Mouse (Mus musculus): ENCODE results near the gene Ppif. TPM values are rescaled to one million over a fixed set of nuclear protein-coding genes. Genes with fewer than 3 reads are reported as not detected.

The Ppif gene
- total RNA-seq (2023): 27.7 TPM

DNA sequence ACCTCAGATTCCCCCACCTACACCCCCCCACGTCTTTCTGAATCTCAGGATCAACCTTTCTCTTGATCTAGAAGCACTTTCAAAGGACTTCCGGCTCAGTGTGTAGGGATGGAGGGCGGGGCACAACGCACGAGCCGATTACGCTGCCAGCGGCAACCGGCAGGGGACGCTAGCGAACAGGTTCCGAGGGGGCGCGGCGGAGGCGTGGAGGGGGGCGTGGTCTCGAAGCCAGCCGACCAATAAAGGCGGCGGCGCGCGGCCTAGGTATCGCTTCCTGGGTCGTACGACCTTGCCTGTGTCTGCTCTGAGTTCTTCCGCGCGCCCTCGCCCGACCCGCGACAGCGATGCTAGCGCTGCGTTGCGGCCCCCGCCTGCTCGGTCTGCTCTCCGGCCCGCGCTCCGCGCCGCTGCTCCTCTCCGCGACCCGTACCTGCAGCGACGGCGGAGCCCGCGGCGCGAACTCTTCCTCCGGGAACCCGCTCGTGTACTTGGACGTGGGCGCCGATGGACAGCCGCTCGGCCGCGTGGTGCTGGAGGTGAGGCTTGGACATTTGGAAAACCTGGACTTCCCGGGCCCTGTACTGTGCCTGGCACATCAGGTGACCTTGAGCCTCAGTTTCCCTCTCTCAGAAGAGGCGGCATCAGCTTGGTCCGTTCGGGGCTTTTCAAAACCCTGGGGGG is at the start of gene Ppif:
Gene Ppif (plus strand): TSS at position 267 of the 681 bp plus-strand sequence.

Other genes starting within 250 kb of the Ppif start
- gene Zmiz1, start 235.0 kb upstream of the Ppif start, total RNA-seq (2023): 101 TPM
- gene Zcchc24, start 74.9 kb downstream of the Ppif start, total RNA-seq (2023): 4.0 TPM
- 79.7 TPM for gene Anxa11, start 148.0 kb downstream of the Ppif start, total RNA-seq (2023)
- not detected for gene Plac9a, start 208.9 kb downstream of the Ppif start, total RNA-seq (2023)
- 8.5 TPM for gene Tmem254a, start 233.5 kb downstream of the Ppif start, total RNA-seq (2023)
- gene Cphx1, start 244.2 kb downstream of the Ppif start, total RNA-seq (2023): not detected

Measured in CD4-positive naive resting alpha-beta T cell, adult 57 days (primary cell).